Mouse (Mus musculus) brain, adult 2 months (tissue): ENCODE results near the gene Gm8108.
"Not testable (repeated sequence)": the region's sequence is repeated elsewhere in the genome, so short reads cannot be mapped to it uniquely, and the experiment has no call there.

Experiments used
- DNase-seq: peaks from one replicate; pipeline ENCODE4 v3.0.0; 2011; ENCODE audit warnings: low read depth, low spot score

The Gm8108 gene

GRCm38 (mm10) chr14:4110426-4110825, at the start of gene Gm8108:
TSS of gene Gm8108 (plus strand) at chr14:4110526.
- DNase-seq = peak; percentile 1

- not testable (repeated sequence) for DNase-seq
Observed at GRCm38 (mm10) chr14:4083820-4084219, 26.5 kb upstream of the Gm8108 start, which contains the start of gene Gm3115. TSS of gene Gm3115 (plus strand) at chr14:4084120.

- DNase-seq = not testable (repeated sequence)
Observed at GRCm38 (mm10) chr14:4141646-4142045, 31.3 kb downstream of the Gm8108 start.

- not testable (repeated sequence) for DNase-seq
Observed at GRCm38 (mm10) chr14:4164730-4165129, 54.4 kb downstream of the Gm8108 start, which contains the start of gene Gm3127. TSS of gene Gm3127 (plus strand) at chr14:4165030.

GRCm38 (mm10) chr14:4182030-4182429, 71.7 kb downstream of the Gm8108 start:
- not testable (repeated sequence) for DNase-seq
